Mouse (Mus musculus) left cerebral cortex, adult 9 months (tissue): ENCODE measurements around the gene Rbm6.
A peak's percentile ranks its signal among the peaks of the same experiment; 100 is the strongest.

Experiments
- DNase-seq, 2 experiments: peaks; one replicate each; pipeline ENCODE4 v3.0.0; 2022; ENCODE audit warnings: low spot score in 2 of 2

Rbm6 gene

DNA sequence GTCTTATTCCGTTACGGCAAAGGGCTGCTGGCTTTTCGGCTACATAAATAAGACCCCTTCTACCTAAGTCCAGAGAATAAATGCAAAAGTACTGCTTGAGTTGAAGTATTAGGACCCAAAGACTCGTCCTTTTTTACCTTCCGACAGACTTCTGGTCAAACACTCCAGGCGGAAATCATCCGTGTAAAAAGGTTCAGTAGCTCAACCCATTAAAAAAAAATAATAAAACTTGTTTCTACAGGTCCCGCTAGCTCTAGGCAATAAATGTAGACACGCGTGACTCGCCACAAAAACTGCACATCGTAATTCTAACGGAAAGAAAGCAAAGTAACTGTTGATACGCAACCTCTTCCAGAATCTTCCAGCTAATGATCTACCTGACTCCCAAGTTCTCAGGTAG, at the start of gene Rbm6:
TSS of gene Rbm6 (minus strand) at position 101 of the 400 bp plus-strand sequence.
- DNase-seq = no peak

- DNase-seq = no peak
Measured at GRCm38 (mm10) chr9:107919441-107919840, 46.4 kb upstream of the Rbm6 start.

DNA sequence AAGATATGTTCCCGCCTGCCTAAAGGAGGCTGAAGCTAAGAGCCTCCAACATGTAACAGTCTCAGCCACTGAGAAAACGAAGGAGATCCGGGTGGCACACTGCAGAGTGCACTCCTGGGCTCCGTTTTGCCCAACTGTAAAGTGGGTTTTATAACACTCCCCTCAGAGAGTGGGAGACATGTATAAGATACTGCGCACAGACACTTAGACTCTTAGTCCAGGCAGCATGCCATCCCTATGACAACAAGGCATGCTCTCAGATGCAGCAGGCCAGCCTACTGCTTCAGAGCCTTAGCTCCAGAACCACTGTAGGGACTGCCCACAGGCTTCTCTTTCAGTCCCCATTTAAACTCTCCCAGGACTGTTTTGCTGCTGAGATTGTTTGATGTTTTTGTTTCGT, 45.8 kb upstream of the Rbm6 start:
- no peak for DNase-seq

DNA sequence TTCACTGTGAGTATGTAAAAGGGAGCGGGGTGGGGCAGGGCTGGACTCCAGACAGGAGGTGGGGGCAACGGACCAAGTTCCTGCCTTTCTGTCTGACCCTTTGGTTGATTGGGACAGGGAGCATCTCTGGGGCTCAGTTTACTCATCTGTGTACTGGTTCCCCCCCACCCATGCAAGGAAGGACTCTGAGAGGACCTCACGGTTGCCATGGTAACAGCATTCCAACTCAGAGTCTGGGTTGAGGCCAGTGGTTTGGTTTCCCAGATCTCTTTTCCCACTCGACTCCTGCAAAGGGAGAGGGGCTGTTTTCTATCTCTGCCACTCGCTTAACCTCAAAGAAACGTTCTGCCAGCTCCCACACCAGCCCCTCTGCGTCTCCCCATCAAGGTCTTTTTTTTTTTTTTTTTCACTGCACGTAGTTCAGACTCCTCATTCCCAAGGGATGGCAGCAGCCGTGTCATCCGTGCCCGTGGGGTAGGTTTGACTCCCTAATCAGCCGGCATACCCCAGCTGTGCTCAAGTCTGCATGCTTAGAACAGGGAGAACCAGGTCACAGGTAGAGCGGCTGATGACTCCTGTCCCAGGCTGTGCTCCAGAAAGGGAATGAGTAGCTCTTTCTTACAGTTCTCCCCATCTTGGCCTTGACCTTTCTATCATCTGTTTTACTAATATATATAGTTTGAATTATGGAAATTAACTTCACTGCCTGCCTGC, 45.0 kb upstream of the Rbm6 start:
- DNase-seq = peak in 1 of 2 experiments; percentile 61

DNA sequence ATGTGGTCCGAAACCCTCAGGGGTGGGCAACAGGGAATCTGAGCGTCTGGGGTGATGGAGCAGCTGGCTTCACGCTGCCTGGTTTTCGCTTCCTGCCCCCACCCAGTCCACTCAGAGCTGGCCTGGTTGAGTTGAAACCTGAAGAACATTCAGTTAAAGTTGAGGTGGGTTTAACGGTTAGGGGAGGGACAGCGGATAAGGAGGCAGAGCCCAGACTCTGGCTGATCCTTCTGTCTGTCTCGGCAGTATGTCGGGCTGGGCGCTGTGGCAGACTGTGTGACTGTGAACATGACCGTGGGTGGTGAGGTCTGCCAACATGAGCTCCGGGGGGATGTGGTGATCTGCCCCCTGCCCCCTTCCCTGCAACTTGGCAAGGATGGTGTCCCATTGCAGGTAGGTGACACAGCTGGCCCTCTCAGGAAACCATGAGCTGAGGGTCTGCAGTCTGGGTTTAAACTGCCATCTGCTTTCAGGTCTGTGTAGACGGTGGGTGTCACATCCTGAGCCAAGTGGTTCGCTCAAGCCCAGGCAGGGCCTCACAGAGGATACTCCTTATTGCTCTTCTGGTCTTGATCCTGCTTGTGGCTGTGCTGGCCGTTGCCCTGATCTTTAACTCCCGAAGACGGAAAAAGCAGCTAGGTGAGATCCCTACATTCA, 41.9 kb upstream of the Rbm6 start:
- no peak for DNase-seq

GRCm38 (mm10) chr9:107910025-107910769, 37.2 kb upstream of the Rbm6 start:
- no peak for DNase-seq

- DNase-seq = no peak
Measured at GRCm38 (mm10) chr9:107908410-107909158, 35.5 kb upstream of the Rbm6 start.

GRCm38 (mm10) chr9:107907801-107908120, 34.7 kb upstream of the Rbm6 start:
- no peak for DNase-seq

- DNase-seq = no peak
Measured at GRCm38 (mm10) chr9:107906967-107907800, 34.1 kb upstream of the Rbm6 start.

- DNase-seq = no peak
Measured at GRCm38 (mm10) chr9:107906252-107906966, 33.4 kb upstream of the Rbm6 start, which contains the start of gene Mst1r. Gene Mst1r (plus strand): TSS chr9:107906873.

GRCm38 (mm10) chr9:107904726-107905125, 31.7 kb upstream of the Rbm6 start:
- peak; percentile 52 to 93 for DNase-seq

DNA sequence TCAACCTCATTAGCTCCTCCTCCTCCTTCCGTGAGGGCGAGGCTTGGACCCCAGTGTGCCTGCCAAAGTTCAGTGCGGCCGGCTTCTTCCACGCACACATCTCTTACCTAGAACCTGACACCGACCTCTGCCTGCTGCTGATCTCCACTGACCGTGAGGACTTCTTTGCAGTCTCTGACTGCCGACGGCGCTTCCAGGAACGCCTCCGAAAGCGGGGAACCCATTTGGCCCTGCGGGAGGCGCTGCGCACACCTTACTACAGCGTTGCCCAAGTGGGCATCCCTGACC, 28.5 kb upstream of the Rbm6 start:
- DNase-seq = no peak

GRCm38 (mm10) chr9:107900840-107901626, 28.0 kb upstream of the Rbm6 start:
- peak; percentile 70 to 87 for DNase-seq

GRCm38 (mm10) chr9:107899855-107900254, 26.8 kb upstream of the Rbm6 start:
- DNase-seq = no peak

GRCm38 (mm10) chr9:107898563-107898962, 25.5 kb upstream of the Rbm6 start:
- DNase-seq = no peak

DNA sequence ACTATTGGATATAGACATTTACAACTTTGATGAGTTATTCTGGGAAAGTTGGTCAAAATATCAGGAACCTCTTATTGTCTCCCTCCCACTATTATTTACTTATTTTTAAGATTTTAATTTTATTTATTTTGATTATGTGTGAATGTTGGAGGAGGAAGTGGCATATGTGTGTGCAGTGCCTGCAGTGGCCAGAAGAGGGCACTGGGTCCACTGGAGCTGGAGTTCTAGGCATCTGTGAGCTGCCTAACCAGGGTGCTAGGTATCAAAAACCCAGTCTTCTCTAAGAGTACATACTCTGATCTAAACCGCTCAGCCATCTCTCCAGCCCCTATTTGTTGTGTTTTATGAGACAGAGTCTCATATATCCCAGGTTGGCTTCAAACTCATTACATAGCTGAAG, 18.0 kb upstream of the Rbm6 start:
- DNase-seq = no peak

DNA sequence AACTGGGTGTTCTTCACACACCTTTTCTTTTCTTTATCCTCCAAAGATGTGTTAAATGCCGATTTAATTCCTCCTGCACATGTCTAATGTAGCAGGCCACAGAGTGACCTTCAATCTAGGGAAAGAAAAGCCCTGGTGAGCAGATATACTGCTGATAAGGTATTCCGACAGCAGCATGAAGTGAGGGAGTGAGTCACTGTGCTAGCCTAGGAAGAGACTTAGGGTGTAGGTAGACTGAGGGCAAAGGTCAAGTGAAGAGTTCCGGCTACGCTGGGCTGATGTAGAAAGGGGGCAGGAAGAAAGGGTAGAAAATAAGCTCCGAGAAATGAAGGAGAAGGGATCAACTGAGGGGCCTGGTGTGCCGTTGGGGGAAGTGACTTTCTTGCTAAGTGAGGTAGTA, 17.2 kb upstream of the Rbm6 start:
- DNase-seq = no peak

GRCm38 (mm10) chr9:107888267-107888850, 15.3 kb upstream of the Rbm6 start:
- DNase-seq = peak in 1 of 2 experiments; percentile 32

- DNase-seq = peak; percentile 78 to 89
Measured at GRCm38 (mm10) chr9:107887804-107888266, 14.8 kb upstream of the Rbm6 start, which contains the start of gene Mon1a. Gene Mon1a (plus strand): TSS chr9:107888151.
